Mouse (Mus musculus) kidney, embryonic 16.5 days (tissue): Measurements from ENCODE around the gene Vrtn. TPM values are rescaled to one million over a fixed set of nuclear protein-coding genes. Genes with fewer than 3 reads are reported as not detected.

Experiments used
- ATAC-seq: fragments of 200-750 bp; cut with Nextera tagmentation; 2 replicates; pipeline ENCODE4 v1.8.0; 2017; ENCODE audit warnings: moderate TSS enrichment; ENCODE audit not compliant: low FRiP score, low TSS enrichment
- H3K27ac ChIP-seq: fragments of 300-500 bp; sonication (generic); 2 replicates; pipeline ENCODE4 v1.5.1; 2014; ENCODE audit warnings: low read length
- H3K27me3 ChIP-seq: fragments of 300-500 bp; sonication (generic); 2 replicates; pipeline ENCODE4 v1.6.1; 2014; ENCODE audit warnings: low read length, control low read depth, mixed read lengths; ENCODE audit not compliant: insufficient read depth
- H3K36me3 ChIP-seq: fragments of 300-500 bp; sonication (generic); 2 replicates; pipeline ENCODE4 v1.6.1; 2014; ENCODE audit warnings: low read length, control low read depth, mixed read lengths; ENCODE audit not compliant: insufficient read depth
- H3K4me1 ChIP-seq: fragments of 300-500 bp; sonication (generic); 2 replicates; pipeline ENCODE4 v1.6.1; 2014; ENCODE audit warnings: low read length, control low read depth, mixed read lengths; ENCODE audit not compliant: insufficient read depth
- H3K4me2 ChIP-seq: fragments of 300-500 bp; sonication (generic); replicated peaks from 2 replicates; pipeline ENCODE4 v1.6.1; 2014; ENCODE audit warnings: low read depth, low read length
- H3K4me3 ChIP-seq: fragments of 300-500 bp; sonication (generic); 2 replicates; pipeline ENCODE4 v1.5.1; 2014; ENCODE audit warnings: mild to moderate bottlenecking, low read length
- H3K9ac ChIP-seq: fragments of 300-500 bp; sonication (generic); replicated peaks from 2 replicates; pipeline ENCODE4 v1.6.1; 2014; ENCODE audit warnings: low read length
- H3K9me3 ChIP-seq: fragments of 300-500 bp; sonication (generic); 2 replicates; pipeline ENCODE4 v1.6.1; 2016; ENCODE audit warnings: low read length, control low read depth
- WGBS: fragments of 180-500 bp; shearing (Covaris S2); extraction: QIAGEN DNeasy Blood & Tissue Kit; methylation state at CpG from one replicate; pipeline ENCODE4 v1.1.7; 2014; 5-methylcytosine and 5-hydroxymethylcytosine counted together
- polyA plus RNA-seq: library from polyadenylated mRNA; unstranded; fragments of >200 nt; fragmentation: Nextera tagmentation; extraction: Ambion mirVana; gene quantifications from 2 replicates; pipeline ENCODE4 v1.2.1, GENCODE M21; 2015

Vrtn gene
- not detected in 2 replicates for polyA plus RNA-seq

DNA sequence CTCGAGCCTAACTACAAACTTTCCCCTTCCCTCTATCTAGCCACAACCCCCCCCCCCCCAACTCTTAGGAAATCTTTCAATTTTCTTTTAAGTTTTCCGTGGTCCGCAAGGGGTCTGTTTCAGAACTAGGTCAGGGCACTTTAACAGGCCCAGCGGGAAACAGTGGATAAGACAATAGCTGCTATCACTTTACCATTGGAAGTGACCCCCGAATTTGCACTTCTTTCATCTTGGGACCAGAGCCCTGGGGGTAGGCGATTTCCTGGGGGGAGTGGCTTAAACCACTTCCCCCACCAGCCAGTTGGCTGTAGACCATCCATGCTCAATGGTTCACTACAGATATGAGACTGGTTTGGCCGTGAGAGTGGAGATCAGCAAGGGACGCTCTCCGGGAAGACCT lies at the start of gene Vrtn:
Gene Vrtn (plus strand): TSS at position 366 of the 400 bp plus-strand sequence.
- no peaks in the 10 kb centered on the region for H3K4me1 ChIP-seq
- peaks cover 51% of the 10 kb centered on the region for H3K27me3 ChIP-seq
- ATAC-seq = no peak
- H3K4me2 ChIP-seq = no peak within 1 kb of the TSS
- H3K36me3 ChIP-seq = no peaks in the 10 kb centered on the region
- WGBS = 8% methylated on average over 9 of the region's 9 CpGs
- no peaks in the 10 kb centered on the region for H3K9me3 ChIP-seq
- H3K9ac ChIP-seq = no peak within 1 kb of the TSS
- H3K4me3 ChIP-seq = no peak within 1 kb of the TSS
- H3K27ac ChIP-seq = no peak within 1 kb of the TSS

DNA sequence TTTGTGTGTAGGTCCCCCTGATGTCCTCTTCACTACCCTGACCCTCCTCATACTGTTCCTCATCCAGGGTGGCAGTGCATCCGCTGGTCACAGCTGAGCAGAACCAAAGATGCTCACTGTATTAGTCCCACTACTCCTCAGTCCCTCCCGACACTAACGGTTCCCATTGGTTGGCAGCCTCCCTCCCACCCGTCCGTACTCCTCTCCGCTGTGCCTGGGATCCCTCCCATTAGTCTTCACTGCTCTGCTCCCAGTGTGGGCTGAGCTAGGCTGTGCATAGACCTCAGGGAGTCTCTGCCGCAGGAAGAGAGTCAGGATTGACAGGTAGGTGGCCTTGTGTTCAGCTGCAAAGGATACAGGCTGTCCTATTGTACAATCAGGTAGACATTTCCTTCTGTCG lies 42.5 kb upstream of the Vrtn start:
- 0 out of 2 replicates have a peak, but pooled peaks have one; percentile 27 for ATAC-seq
- 18% methylated on average over 8 of the region's 8 CpGs for WGBS
- H3K4me1 ChIP-seq = no peaks in the 10 kb centered on the region
- peaks cover 6% of the 10 kb centered on the region; the same call in 1 of the 2 replicates for H3K36me3 ChIP-seq
- H3K4me3 ChIP-seq = no peak overlapping the region
- peaks cover 12% of the 10 kb centered on the region; the same call in 1 of the 2 replicates for H3K27me3 ChIP-seq
- H3K27ac ChIP-seq = no peak overlapping the region
- H3K9ac ChIP-seq = no peak overlapping the region
- no peak overlapping the region for H3K4me2 ChIP-seq
- H3K9me3 ChIP-seq = no peaks in the 10 kb centered on the region

DNA sequence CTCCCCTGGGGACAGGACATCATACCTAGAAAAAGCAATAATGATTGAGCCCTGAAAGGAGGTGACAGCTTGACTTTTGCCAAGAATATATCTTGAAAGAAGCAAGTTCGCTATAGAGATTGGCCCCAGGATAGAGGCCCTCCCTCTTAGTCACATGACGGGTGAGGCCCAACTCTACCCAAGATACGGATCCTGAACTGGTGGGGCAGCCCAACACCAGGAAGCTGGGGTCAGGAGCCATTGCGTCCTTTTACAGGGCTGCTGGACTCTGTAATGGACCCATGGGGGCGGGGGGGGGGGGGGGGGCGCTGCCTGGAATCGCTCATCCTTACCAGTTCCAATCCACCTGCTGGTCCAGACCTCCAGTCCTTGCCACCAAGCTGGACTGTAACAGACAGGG lies 36.8 kb upstream of the Vrtn start:
- Histone ChIP-seq H3K9me3 (no peaks in the 10 kb centered on the region), H3K9ac (no peak overlapping the region), H3K4me1 (no peaks in the 10 kb centered on the region), H3K27me3 (no peaks in the 10 kb centered on the region), H3K36me3 (peaks cover 22% of the 10 kb centered on the region), H3K4me3 (no peak overlapping the region), H3K4me2 (no peak overlapping the region), H3K27ac (no peak overlapping the region)
- ATAC-seq = no peak
- WGBS = 87% methylated on average over 6 of the region's 7 CpGs

DNA sequence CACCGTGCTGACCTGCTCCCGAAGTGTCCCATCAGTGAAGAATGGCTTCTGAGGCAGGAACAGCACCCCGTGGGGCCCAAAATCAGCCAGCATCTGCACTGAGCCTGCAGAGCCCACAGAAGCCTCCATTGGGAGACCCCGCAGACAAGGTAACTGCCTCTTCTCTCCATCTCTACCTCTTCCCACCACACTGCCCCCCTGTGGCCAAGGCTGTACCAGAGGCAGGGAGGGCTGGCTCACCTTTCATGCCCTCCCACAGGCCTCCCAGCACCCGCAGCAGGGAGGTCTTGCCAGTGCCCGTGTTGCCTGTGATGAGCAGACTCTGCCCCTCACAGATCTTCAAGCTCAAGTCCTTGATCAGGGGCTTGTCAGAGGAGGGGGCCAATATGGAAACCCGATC lies 35.0 kb upstream of the Vrtn start:
- Histone ChIP-seq H3K9me3 (no peaks in the 10 kb centered on the region), H3K4me1 (no peaks in the 10 kb centered on the region), H3K27me3 (no peaks in the 10 kb centered on the region), H3K9ac (no peak overlapping the region), H3K4me3 (no peak overlapping the region), H3K4me2 (no peak overlapping the region), H3K36me3 (peaks cover 22% of the 10 kb centered on the region), H3K27ac (no peak overlapping the region)
- no peak for ATAC-seq
- 70% methylated on average over 7 of the region's 7 CpGs for WGBS

DNA sequence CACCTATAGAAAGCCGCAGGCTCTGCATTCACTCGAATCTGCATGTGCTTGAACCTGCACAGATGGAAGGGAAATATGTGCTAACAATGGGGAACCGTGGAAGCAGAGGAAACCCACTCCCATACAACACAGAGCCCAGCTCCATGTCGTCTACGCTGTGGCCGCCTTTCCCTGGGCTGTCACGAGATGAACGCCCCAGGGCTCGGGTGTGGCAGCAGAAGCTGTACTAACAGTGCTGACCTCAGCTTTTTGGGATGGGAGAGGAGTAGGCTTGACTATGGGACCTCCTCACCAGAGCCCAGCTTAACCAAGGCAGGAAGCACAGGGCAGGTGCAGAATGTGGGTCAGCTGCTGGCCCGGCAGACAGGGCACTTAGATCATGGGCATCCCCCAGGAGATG lies 29.1 kb upstream of the Vrtn start:
- Histone ChIP-seq H3K9ac (no peak overlapping the region), H3K4me3 (no peak overlapping the region), H3K27me3 (no peaks in the 10 kb centered on the region), H3K4me1 (peaks cover 20% of the 10 kb centered on the region), H3K27ac (no peak overlapping the region), H3K9me3 (no peaks in the 10 kb centered on the region), H3K4me2 (no peak overlapping the region), H3K36me3 (peaks cover 5% of the 10 kb centered on the region; the same call in 1 of the 2 replicates)
- 83% methylated on average over 10 of the region's 10 CpGs for WGBS
- no peak for ATAC-seq

DNA sequence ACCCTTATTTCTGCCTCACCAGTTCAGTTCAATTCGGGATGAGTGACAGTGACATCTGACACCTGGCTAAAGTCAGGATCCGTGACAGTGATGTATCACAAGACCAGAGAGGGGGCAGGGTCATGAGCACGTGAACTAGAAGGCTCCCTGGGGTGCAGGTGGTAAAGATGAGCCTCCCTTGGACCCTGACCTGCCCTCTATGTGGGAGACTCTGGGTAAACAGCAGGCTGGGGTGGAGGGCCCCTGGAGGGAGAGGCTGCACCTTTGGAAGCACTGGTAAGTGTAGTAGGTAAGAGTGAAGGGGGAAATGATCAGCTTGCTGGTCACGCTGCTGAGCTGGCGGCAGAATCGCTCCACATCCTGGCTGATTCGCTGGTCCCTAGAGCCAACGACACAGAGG lies 28.3 kb upstream of the Vrtn start:
- Histone ChIP-seq H3K27ac (peak overlapping the region; percentile 57), H3K9me3 (no peaks in the 10 kb centered on the region), H3K4me1 (peaks cover 20% of the 10 kb centered on the region), H3K4me3 (no peak overlapping the region), H3K27me3 (no peaks in the 10 kb centered on the region), H3K4me2 (no peak overlapping the region), H3K36me3 (no peaks in the 10 kb centered on the region), H3K9ac (no peak overlapping the region)
- peak; percentile 71 for ATAC-seq
- WGBS = 38% methylated on average over 8 of the region's 8 CpGs

DNA sequence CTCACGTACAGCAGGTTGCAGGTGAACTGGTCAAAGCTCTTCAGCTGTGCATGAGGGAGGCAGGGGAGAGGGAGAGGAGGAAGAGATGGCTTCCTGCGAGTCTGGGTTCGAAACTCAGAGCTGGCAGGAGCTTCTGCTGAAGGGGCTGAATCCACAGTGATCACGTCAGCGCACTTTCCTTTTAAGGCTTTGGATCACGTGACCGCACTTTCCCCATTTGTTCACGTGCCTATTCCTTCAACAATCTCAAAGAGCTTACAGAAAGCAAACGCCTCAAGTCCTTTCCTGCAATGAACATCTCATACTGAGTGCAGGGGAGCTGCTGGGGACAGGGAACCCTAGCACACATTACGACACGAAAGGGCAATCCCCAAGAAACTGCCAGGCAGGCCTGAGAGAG lies 26.8 kb upstream of the Vrtn start:
- Histone ChIP-seq H3K9ac (no peak overlapping the region; the same call in 1 of the 2 replicates), H3K9me3 (no peaks in the 10 kb centered on the region), H3K4me2 (no peak overlapping the region), H3K27ac (no peak overlapping the region), H3K4me1 (peaks cover 20% of the 10 kb centered on the region), H3K36me3 (no peaks in the 10 kb centered on the region), H3K4me3 (no peak overlapping the region), H3K27me3 (no peaks in the 10 kb centered on the region)
- ATAC-seq = no peak
- 83% methylated on average over 11 of the region's 11 CpGs for WGBS

DNA sequence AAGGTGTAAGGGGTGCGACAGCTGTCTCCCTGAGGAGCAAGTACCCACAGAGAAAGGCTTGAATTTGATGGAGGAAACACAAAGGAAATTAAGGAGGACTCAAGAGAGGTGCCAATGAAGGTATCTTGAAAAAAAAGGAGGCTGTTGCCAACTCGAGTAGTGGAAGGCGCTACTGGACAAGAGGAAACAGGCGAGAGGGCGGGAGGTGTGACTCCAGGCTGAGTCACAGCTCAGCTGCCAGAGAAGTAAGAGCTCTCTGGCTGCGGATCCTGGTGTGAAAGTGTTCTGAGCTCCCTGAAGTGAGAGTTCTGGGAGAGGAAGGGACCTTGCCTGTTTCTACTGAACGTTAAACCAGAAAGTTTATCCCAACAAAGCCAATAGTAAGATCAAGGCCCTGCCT lies 26.3 kb upstream of the Vrtn start:
- no peak overlapping the region for H3K27ac ChIP-seq
- no peak overlapping the region for H3K9ac ChIP-seq
- no peaks in the 10 kb centered on the region for H3K36me3 ChIP-seq
- H3K27me3 ChIP-seq = no peaks in the 10 kb centered on the region
- no peak overlapping the region for H3K4me2 ChIP-seq
- H3K4me1 ChIP-seq = peaks cover 20% of the 10 kb centered on the region
- 69% methylated on average over 7 of the region's 7 CpGs for WGBS
- no peak overlapping the region for H3K4me3 ChIP-seq
- no peak for ATAC-seq
- H3K9me3 ChIP-seq = no peaks in the 10 kb centered on the region

DNA sequence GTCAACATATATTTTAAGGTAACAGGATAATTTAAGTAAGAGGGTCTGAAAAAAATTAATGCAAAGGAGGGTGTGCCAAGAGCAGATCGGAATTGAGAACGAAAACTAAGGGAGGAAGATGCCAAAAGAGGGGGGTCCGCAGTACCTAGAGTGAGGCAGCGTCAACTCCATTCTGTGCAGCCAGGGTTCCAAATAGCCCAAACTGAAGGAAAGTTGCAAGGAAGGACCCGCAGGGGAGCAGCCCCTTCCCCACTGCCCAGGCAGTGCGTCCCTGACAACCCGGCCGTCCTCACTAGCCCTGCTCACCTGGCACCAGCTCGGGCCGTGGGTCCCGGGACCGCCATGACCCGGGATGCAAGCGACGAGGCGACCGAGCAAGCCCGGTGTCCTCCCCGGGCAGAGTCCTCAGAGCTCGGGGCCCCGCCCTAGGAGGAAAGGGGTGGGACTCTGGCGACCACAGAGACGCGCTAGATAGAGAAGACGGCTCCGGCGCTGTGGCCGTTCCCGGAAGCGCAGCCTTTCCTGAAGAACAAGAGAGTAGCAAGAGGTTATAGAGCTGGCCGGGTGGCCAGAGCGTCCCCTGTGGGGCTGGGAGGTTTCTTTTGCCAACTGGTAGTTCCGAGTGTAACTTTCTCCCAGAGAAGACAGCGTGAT lies 23.7 kb upstream of the Vrtn start, which contains the start of gene Abcd4:
Gene Abcd4 (minus strand): TSS at position 437 of the 654 bp plus-strand sequence.
- peak within 1 kb of the TSS; percentile 78 for H3K4me2 ChIP-seq
- peaks cover 21% of the 10 kb centered on the region for H3K4me1 ChIP-seq
- peak; percentile 98 for ATAC-seq
- peaks cover 3% of the 10 kb centered on the region; the same call in 1 of the 2 replicates for H3K27me3 ChIP-seq
- peak within 1 kb of the TSS; percentile 93 for H3K9ac ChIP-seq
- no peaks in the 10 kb centered on the region for H3K36me3 ChIP-seq
- H3K27ac ChIP-seq = peak within 1 kb of the TSS; percentile 50; the same call in 1 of the 2 replicates
- WGBS = 0% methylated on average over 34 of the region's 34 CpGs
- H3K9me3 ChIP-seq = no peaks in the 10 kb centered on the region
- peak within 1 kb of the TSS; percentile 95 for H3K4me3 ChIP-seq

DNA sequence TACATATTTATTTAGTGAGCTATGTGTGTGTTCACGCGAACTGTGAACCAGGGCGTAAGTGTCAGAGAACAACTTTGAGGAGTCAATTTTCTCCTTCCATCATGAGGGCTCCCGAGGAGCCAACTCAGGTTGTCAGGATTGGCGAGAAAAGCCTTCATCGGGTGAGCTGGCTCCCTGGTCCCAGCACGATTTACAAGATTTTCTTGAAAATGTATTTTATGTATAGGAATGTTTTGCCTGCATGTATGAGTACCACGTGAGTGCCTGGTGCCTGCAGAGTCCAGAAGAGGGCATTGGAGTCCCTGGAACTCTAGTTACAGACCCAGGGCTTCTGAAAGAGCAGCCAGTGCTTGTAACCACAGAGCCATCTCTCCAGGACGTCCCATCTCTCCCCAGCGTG lies 23.2 kb upstream of the Vrtn start:
- no peaks in the 10 kb centered on the region for H3K9me3 ChIP-seq
- peak overlapping the region; percentile 95 for H3K4me3 ChIP-seq
- no peaks in the 10 kb centered on the region for H3K36me3 ChIP-seq
- peaks cover 15% of the 10 kb centered on the region for H3K4me1 ChIP-seq
- peaks cover 3% of the 10 kb centered on the region; the same call in 1 of the 2 replicates for H3K27me3 ChIP-seq
- peak overlapping the region; percentile 93 for H3K9ac ChIP-seq
- no peak overlapping the region for H3K27ac ChIP-seq
- ATAC-seq = peak; percentile 58; the same call in 1 of the 2 replicates
- H3K4me2 ChIP-seq = peak overlapping the region; percentile 78
- 7% methylated on average over 10 of the region's 10 CpGs for WGBS
